Mouse (Mus musculus) layer of hippocampus, adult 18-20 months (tissue): ENCODE measurements around the gene Rmnd1. TPM values are rescaled to one million over a fixed set of nuclear protein-coding genes. Genes with fewer than 3 reads are reported as not detected.

Source experiments
- DNase-seq, 2 experiments: peaks; one replicate each; pipeline ENCODE4 v3.0.0; 2022; ENCODE audit warnings: low spot score in 2 of 2
- total RNA-seq, 2 experiments: library from RNA; stranded (reverse); gene quantifications; 2 replicates each; pipeline ENCODE4 v1.2.3; 2021

Gene Rmnd1
- total RNA-seq, 2 experiments from 2014 or later = 28.3 to 37.2 TPM

DNA sequence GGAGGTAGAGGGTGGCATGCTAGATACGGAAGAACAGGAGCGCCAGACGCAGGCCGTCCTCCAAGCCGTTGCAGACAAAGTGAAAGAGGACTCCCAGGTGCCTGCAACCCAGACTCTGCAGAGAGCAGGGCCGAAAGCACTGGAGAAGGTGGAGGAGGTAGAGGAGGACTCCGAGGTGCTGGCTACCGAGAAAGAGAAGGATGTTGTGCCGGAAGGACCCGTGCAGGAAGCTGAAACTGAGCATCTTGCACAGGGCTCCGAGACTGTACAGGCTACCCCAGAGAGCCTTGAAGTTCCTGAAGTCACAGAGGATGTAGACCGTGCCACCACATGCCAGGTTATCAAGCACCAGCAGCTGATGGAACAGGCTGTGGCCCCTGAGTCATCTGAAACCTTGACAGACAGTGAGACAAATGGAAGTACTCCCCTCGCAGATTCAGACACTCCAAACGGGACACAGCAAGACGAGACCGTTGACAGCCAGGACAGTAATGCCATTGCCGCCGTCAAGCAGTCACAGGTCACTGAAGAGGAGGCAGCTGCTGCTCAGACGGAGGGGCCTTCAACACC lies 76.2 kb downstream of the Rmnd1 start:
- no peak for DNase-seq

GRCm38 (mm10) chr10:4354371-4355260 lies 77.6 kb downstream of the Rmnd1 start:
- DNase-seq = no peak

Other genes with a start within 250 kb of the Rmnd1 start
- 10 to 100 TPM; 12.1 TPM for gene Akap12, start 166.0 kb downstream of the Rmnd1 start, total RNA-seq
- gene Zbtb2, start 44.3 kb downstream of the Rmnd1 start, total RNA-seq = 10 to 100 TPM; 15.0 to 15.3 TPM
- gene Armt1, start 79 bp upstream of the Rmnd1 start, total RNA-seq = 10 to 100 TPM; 25.2 to 25.6 TPM
- gene Ccdc170, start 50.1 kb upstream of the Rmnd1 start, total RNA-seq = 1 to 10 TPM in 1 of 2 experiments, under 1 TPM in 1; 0.67 to 1.0 TPM
- gene Esr1, start 179.2 kb upstream of the Rmnd1 start, total RNA-seq = 1 to 10 TPM; 3.4 to 4.5 TPM